Mouse (Mus musculus) left cerebral cortex, postnatal 36 days (tissue): Measurements from ENCODE around the gene Nlrp4b. TPM values are rescaled to one million over a fixed set of nuclear protein-coding genes. Genes with fewer than 3 reads are reported as not detected.
"Not testable (repeated sequence)": the region's sequence is repeated elsewhere in the genome, so short reads cannot be mapped to it uniquely, and the experiment has no call there.

Source experiments
- DNase-seq, 2 experiments: peaks; one replicate each; pipeline ENCODE4 v3.0.0; 2021 to 2022; ENCODE audit warnings: low spot score in 2 of 2, mixed read lengths in 1 of 2
- intact Hi-C: fragments of 180-260 bp; cut with DNase I; formaldehyde crosslinking; loops from one replicate; pipeline ENCODE4 v1.15.1; 2025
- total RNA-seq, 2 experiments: library from RNA; stranded (reverse); gene quantifications; 2 replicates each; pipeline ENCODE4 v1.2.3; 2021

Gene Nlrp4b
- total RNA-seq: not detected

DNA sequence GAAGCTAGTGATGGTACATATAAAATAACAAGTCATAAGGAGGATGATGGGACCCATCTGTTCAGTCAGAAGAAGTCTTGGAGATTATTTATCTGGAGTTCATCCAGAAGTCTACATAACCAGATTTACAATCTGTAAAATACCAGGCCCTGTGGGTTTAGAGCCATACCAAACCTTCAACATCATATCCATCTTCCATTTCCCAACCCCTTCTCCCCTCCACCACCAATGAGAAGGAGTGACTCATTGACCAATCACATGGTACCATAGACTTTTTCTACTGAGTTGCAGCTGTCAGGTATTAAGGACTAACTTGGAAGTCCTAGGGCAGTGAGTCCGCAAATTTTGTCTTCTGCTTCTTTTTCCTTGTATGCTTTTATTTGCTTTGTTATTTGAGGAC is at the start of gene Nlrp4b:
Gene Nlrp4b, plus strand, starts transcription at position 301 of the 400 bp plus-strand sequence.
- intact Hi-C loops: no loop called here
- DNase-seq: no peak

- intact Hi-C loops: no loop called here
- no peak for DNase-seq
These were observed 66.7 kb downstream of the Nlrp4b start, which contains the start of gene Vmn1r71 for GRCm38 (mm10) chr7:10754264-10754663. Vmn1r71 (minus strand) TSS chr7:10754364.

GRCm38 (mm10) chr7:10757551-10757950 is 70.0 kb downstream of the Nlrp4b start:
- DNase-seq, intact Hi-C loops: not testable (repeated sequence)

Other genes with a start within 250 kb of the Nlrp4b start
- gene Vmn1r67, start 244.5 kb upstream of the Nlrp4b start, total RNA-seq: not detected
- gene Zik1, start 192.4 kb upstream of the Nlrp4b start, total RNA-seq: 10 to 100 TPM; 15.5 to 15.9 TPM
- not detected for gene Vmn1r68, start 129.3 kb upstream of the Nlrp4b start, total RNA-seq
- not detected for gene Vmn1r69, start 74.1 kb upstream of the Nlrp4b start, total RNA-seq
- not detected for gene Vmn1r70, start 56.3 kb upstream of the Nlrp4b start, total RNA-seq
- not detected for gene Vmn1r71, start 66.6 kb downstream of the Nlrp4b start, total RNA-seq
- gene Zscan4b, start 217.3 kb downstream of the Nlrp4b start, total RNA-seq: not detected